Mouse (Mus musculus): ENCODE results near the gene Ssbp4.

The Ssbp4 gene

DNA sequence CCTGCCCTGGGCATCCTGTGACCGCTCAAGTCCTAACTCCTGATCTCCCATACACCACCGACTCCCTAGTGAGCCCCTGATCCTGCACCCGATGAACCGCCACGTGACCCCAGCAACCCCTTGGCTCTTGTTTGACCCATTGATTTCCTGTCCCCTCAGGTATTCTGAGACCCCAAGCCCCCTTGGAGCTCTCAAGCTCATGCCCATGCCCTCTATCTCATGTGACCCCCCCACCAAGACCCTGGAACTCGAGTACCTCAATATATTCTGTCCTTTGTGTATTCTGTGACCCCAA, 1.1 kb downstream of the Ssbp4 start:
- DNase-seq (ENCODE audit: low spot score): no peak

DNA sequence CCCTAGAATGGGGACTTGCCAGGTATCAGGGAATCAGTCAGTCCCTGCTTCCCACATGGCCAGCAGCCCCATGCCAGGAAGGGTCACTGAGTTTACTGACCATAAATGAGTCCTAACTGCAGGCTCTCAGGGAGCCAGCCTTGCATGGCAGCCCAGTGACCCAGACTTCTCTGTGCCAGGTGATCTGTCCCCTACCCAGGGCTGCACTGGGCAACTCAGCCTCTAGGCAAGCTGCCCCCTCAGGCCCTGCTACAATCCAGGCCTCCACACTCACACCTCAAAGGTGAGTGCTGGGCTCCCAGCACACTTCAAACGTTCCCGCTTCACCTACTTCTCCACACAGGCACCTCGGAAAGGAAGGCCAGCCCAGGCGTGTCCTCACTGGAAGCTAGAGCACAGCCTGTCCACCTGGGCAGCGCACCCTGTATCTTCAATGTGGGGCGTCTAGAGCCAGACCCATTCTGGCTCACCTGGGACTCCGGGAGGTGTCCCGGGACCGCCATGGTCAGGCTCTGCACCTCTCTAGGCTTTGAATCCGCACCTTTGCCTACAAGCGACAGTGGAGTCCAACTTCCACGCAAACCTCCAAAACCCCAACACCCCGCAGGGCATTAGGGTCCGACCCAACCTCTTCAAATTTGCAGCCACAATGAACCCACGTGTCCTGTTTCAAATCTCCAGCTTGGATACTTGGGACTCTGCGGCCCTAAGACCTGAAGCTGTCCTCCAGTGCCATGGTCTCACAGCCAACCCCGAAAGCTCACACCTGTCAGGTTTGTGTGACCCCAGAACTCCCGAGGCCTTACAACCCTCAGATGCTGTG, 1.7 kb downstream of the Ssbp4 start:
- DNase-seq (ENCODE audit: low spot score): no peak

DNA sequence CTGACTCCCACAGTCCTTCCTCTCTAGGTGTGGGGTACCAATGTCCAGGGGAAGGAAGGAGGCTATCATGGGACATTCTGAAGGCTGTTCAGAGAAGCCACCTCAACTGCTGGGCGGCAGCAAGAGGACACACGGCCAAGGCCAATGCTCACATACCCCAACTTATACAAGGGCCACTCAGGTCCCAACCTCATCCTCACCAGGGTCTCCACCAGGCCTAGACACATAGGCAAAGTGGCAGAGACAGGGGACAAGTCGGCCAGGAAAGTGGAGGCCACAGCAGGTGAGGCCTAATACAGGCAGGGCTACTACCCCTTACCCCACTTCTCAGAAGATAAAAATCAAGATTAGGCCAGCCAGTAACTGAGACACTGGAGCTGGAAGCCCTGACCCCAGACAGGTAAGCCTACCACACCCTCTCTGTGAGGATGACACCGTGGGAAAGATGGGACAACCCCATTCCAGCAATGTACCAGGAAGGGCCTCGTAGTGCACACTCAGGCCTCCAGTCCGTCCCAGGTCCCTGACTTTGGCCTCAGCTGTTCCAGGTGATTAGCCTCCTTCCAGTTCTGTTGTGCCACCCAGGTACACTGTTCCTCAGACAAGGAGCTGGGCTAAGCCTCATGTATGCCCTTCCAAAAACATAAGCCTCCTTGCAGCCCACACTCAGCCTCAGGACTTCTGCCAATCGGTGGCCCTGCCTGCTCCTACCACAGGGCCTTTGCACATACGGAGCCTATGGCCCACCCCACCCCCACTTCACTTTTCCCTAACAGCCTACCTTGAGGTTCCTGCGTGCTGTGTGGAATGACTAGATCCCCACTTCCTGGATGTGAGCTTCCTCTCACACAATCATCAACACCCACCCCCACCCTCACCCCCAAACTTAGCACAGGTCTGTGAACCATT, 2.5 kb downstream of the Ssbp4 start:
- no peak for DNase-seq (ENCODE audit: low spot score)

DNA sequence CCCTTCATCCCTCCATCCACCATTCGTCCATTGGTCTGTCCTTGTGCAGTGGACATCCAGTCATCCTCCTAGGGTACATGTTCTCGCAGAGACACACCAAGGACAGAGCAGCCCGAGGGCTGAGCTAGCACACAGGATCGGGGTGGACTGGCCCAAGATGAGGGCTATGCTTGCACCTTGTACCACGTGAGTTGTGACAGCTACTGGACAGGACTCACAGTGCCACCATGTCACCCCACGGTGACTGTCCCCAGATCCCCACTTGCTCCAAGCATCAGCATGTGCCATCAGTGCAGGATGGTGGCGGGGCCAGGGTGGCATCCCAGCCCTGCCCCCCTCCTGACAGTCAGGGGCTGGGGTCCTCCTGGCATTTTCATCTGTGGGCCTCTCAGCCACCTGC, 4.1 kb downstream of the Ssbp4 start:
- DNase-seq (ENCODE audit: low spot score): no peak

DNA sequence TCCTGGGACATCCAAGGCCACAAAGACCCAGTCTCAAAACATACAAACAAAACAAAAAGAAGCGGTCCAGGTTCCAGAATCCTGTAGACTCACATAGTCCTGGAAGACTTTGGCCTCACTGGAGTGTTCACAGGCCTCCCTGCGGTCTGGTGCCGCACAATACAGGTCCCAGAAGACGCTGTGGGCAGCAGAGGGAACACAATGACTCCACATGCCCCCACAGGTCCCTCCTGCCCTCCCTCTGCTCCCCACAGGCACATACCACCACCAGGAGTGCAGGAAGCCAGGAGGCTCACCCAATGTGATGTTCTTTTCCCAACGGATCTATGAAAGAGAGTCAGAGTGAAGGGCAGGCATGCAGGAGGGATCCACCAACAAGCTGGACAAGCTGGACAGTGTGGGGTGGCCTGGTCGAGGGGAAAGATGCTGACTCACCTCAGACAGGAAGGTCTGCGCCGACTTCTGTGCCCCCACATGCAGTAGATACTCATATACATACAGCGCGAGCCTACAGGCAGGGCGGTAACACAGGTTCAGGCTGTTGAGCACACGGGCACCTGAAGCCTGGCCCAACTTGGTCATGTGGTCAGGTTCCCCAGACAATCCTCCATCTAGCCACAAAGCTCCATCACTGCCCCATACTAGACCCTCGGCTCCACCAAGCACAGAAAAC, 6.4 kb downstream of the Ssbp4 start:
- DNase-seq (ENCODE audit: low spot score): no peak

DNA sequence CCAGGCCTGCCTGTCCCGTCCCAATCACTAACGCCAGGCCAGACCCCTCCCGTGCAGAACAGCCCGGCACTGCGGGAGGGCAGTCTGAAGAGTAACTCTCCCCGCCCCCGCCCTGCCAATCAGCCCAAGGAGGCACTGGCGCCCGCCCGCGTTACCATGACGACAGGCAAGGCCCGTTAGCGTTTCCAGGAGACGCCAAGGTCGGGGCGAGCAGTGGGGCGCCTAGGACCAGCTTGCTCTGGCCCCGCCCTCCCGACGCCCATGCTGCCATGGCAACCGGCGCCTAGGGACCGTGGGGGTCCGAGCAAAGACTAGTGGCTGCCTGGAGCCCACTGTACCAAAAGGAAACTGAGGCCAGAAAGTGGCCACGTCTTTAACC, 7.4 kb downstream of the Ssbp4 start:
- peak; percentile 98 for DNase-seq (ENCODE audit: low spot score)

DNA sequence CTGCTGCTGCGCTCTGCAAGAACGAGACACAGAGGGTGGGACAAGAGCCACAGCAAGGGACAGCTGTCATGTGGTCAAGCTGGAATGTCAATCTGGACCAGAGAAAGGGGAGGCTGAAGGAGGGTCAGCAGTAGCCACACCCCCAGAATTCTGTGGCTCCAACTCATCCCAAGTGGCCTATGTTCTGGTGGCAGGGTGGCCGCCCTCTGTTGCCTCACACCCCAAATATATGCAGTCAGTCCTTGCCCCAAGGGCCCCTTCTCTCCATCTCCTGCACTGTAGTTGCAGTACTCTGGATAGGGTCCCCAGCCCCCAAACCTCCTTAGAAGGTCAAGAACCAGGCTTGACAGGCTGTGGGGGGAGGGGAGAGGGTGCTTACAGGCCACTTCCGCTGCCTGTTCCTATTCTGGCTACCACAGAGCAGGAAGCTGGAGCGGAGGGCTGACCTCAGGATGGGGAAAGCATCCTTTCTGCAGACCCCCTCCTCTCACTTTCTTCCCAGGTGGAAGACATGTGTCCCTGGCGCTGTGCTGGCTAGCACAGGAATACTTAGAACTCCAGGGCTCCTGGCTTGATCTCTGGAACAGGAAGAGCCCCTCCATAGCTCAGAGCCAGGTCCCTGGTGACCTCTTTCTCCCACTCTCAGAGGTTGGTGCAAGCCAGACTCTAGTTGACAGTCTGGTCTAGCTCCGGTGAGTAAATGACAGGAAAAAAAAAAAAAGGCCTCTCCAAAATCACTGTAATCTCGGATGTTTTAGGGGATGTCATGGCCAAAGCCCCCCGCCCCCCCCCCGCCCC, 8.0 kb downstream of the Ssbp4 start:
- DNase-seq (ENCODE audit: low spot score): peak; percentile 73

DNA sequence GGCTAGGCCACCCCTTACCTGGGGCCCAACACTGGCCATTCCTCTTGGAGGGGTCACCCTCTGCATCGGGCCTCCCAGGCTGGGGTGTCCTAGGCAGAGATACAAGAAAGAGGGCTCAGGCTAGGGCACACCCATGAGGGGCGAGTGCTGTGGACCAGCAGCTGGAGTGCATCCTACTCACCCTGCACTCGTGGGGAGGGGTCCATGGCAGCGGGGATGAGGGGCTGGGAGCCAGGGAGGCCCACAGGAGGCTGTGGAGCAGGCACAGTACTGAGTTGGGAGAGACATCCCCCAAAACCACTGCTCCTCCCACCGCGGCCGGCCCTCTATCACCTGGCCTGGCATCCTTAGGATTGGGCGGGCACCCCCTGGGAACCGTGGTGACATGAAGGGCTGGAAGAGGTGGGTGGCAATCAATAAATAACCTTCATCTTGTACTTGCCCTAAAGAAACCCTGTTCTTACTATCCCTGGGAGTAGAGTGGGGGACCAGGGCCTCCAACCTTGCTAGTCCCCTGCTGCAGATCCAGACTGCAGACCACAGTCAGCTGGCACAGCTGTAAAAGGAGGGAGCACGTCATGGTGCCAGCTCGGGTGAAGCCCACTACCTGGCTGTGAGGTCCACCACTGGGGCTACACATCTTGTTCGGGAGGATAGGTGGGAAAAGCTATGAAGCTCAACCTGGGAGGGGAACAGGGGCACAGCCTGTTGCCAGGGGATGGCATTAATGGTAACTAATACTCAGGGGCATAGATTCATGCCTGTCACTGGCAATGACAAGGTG, 9.0 kb downstream of the Ssbp4 start:
- no peak for DNase-seq (ENCODE audit: low spot score)

DNA sequence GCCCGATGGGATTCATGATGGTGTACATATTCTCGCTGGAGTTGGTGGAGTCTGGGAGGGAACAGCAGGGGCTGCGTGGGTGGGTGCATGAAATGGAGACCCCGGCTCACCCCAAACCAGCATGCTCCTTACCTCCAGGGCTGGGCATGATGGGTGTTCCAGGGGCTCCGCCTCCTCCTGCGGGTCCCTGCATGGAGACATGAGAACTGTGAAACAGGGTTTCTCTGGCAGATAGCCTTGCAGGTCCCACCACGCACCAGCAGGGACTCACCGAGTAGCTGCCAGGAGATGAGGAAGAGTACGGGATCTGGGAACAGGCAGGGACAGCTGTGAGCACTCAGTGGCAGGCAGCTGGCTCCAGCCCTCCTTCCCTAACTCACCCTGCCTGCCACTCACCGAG, 9.9 kb downstream of the Ssbp4 start:
- peak; percentile 63 for DNase-seq (ENCODE audit: low spot score)

DNA sequence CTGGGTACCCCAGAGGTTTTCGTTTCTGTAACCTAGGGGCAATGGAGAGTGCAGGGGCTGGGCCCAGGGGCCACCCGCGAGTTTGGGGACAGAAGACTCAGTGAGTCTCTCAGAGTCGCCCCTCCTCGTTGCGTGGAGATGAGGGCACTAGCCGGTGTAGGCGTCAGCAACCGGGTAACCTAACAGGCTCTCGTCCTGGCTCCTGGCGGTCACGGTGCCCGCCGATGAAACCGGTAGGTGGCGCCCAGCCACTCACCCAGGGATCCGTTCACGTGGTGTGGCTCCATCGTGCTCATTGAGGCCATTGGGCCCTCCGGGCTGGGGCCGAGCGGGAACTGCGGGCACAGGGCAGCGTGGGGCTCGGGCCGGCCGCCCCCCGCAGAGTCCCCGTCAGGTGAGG, 10.4 kb downstream of the Ssbp4 start:
- DNase-seq (ENCODE audit: low spot score): peak; percentile 92

DNA sequence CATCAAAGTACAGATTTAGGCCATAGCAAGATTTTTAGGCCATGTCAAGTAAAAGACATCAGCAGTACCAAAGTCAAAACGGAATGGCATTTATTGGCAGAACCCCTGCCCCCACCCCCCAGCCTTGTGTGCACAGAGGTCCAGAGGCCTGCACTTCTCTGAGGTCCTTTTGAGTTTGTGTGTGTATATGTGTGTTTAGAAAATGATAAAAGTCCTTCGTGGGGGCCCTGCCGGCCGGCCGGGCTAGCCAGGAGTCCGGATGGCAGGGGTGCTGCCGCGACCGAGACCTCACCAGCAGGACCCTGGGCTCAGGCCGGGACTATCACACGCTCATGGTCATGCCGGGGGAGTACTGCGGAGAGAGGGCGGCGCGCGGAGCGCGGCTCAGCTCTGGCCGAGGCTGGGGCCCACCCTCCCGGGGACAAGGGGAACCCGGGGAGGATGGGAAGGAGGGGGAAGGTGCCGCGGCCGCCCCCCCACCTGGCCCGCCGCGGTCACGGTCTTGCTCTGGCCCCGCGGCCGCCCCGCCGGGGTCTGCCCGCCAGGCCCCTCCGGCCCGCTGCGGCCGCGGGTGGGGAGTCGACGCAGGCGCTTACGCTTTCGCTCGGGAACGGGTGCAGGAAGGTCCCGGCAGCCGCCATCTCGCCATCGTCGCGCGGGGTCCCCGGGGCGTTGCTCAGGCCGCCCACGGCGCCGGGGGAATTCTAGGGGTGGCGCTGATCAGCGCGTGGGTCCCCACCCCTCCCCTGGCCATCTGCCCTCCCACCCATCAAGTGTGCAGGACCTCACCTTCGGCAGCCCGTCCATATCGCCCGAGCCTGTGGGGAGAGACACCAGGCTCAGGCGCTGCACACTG, 11.0 kb downstream of the Ssbp4 start:
- no peak for DNase-seq (ENCODE audit: low spot score)

DNA sequence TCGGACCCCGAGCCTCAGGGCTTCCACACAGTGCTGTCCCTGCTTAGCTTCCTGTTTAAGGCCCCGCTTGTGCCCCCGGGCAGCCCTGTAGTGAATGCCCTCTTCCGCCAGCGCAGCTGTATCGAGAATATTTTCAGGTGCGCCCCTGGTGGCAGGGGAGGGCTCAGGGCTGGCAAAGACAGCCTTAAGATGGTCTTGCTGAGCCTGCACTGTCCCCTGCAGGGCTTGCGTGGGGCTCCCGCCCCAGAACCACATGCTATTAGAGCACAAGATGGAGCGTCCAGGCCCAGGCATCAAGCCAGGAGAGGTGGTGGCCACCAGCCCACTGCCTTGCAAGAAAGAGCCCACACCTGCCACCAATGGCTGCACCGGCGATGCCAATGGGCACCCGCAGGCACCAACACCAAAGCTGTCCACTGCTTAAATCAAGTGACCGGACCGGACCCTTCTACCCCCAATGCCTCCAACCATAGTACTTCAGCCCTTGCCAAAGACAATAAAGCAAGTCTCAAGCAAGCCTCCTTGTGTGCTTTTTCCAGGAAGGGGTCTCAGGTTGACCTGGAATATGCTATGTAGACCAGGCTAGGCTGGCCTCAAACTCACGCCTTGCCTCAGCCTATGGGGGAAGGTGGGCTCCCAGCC, 11.8 kb downstream of the Ssbp4 start:
- DNase-seq (ENCODE audit: low spot score): no peak

DNA sequence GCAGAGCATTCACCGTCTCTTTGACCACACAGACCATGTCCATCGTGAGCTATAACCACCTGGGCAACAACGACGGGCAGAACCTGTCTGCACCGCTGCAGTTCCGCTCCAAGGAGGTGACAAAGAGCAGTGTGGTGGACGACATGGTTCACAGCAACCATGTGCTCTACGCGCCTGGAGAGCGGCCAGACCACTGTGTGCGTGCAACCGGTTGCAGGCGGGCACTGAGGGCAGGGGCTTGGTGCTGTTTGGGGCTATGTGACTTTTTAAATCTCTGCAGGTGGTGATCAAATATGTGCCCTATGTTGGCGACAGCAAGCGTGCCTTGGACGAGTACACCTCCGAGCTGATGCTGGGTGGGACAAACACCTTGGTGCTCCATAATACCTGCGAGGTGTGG, 12.5 kb downstream of the Ssbp4 start:
- no peak for DNase-seq (ENCODE audit: low spot score)

DNA sequence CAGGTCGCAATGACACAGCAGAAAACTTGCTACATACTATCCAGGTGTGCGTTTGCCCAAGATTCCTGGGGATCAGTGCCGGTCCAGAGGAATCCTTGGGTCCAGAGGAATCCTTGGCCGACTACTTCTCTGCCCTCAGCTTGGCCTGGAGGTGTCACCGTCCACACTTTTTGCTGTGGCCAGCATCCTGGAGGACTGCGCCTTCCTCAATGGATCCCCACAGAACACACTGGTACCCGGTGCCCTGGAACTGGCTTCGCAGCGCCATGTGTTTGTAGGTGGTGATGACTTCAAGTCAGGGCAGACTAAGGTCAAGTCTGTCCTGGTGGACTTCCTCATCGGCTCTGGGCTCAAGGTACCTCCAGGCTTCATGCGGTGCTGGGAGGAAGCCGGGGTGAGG, 12.9 kb downstream of the Ssbp4 start:
- no peak for DNase-seq (ENCODE audit: low spot score)

DNA sequence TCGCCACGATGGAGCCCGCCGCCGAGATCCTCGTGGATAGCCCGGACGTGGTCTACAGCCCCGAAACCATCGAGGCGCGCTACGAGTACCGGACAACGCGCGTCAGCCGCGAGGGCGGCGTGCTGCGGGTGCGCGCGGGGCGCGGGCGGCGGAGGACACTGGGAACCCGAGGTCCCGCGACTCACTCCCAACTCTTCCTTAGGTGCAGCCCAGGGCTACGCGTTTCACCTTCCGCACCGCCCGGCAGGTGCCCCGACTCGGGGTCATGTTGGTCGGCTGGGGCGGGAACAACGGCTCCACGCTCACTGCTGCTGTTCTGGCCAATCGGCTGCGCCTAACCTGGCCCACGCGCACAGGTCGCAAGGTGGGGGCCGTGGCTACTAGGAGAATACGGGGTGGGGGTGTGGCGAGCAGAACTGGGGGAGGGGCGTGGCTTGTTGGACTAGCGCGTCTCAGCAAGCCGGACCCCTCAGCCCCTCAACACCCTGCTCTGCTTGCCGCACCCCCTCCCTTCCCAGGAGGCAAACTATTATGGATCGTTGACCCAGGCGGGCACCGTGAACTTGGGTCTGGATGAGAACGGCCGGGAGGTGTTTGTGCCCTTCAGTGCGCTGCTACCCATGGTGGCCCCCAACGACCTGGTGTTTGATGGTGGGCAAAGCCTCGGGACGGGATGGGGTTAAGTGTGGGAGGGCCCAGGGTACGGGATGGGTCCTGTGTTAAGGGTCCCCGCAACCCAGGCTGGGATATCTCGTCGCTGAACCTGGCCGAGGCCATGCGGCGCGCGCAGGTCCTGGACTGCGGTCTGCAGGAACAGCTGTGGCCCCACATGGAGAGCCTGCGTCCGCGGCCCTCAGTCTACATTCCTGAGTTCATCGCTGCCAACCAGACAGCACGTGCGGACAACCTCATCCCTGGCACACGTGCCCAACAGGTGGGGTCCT, 13.8 kb downstream of the Ssbp4 start:
- DNase-seq (ENCODE audit: low spot score): peak; percentile 58

DNA sequence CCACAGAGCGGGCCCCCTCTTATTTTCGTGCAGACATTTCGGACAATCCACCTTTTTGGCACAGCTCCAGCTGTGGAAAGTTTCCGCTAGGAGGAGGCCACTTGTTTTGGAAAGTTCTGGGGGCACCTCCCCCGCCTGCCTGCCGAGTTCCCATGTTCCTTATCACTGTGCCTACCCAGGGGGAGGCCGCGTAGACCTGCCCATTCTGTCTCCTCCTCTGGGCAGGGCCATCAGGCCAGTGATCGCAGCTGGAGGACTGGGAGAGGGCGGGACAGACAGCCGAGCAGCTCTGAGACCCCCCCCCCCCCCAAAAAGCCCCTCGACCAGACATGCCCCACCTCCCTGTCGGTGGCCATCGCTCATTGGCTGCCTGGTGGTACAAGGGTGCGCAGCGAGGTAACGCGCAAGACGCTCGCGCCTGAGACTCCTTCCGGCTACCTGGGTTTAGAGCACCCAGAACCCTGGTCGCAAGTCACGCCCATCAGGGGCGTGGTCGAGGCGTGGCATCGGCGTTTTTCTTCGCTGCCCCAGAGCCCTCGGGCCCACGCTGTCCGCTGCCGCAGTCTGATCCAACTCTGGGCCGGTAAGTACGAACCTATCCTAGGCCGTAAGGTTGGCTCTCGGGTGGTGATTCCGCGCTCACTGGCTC, 14.6 kb downstream of the Ssbp4 start, which contains the start of gene Isyna1:
Gene Isyna1 (plus strand): TSS at position 413 of the 649 bp plus-strand sequence.
- peak; percentile 98 for DNase-seq (ENCODE audit: low spot score)

DNA sequence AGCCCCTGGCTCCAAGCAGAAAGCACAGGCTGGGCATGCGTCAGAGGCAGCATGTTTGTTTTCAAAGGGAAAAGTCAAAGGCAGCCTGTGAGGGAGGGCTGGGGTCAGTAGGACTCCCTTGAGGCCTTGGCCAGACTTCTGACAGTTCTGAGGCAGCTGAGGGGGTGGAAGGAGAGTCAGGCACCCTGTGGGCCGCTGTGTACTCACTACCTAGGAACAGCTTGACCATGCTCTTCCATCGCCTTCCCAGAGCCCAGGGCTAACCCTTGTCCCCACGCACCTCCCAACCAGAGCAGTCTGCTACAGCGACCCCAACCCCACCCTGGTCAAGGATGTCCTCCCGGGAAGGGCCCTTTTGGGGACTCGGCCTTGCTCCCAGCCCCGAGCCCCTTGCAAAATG, 15.5 kb downstream of the Ssbp4 start:
- DNase-seq (ENCODE audit: low spot score): no peak

DNA sequence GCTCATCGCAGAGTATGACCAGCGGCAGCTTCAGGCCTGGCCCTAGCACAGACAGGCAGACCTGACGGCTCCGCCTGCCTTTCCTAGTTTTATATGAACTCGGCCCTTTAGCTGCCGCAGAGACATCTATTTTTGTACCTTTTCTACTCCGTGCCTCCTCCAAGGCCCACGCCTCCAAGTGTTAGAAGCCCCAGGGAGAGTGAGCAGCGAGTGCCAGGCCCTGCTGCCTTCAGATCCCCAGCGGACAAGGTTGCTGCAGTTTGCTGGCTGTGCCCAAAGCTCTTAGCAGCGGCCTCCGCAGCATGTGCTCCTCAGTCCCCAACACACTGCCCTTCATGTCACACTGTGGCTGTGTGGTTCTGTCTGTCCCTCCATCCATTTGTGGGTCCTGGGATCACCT, 17.1 kb downstream of the Ssbp4 start:
- DNase-seq (ENCODE audit: low spot score): no peak
